Mouse (Mus musculus): ENCODE results near the gene Cyp4a32. TPM values are rescaled to one million over a fixed set of nuclear protein-coding genes. Genes with fewer than 3 reads are reported as not detected.
"Not testable (repeated sequence)": the region's sequence is repeated elsewhere in the genome, so short reads cannot be mapped to it uniquely, and the experiment has no call there.

Gene Cyp4a32
- total RNA-seq, 1 experiment from 2014 or later, result not detected

DNA sequence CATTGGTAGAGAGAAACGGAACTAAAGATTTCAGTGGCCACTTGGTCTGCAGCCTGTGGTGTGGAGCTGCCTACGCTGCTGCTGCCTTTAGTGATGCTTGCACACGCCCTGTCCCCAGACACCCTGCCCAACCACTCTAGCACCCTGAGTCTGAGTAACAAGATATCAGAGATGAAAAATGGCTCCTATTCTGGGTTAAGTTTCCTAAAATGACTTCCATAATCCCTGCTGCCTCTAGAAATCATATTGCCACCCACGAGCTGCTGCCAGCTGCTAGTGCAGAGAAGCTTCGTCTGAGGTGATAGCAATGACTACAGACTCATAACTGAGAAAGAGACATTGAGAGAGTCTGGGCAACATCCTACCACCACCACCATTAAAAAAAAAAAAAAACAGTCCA lies 50.1 kb downstream of the Cyp4a32 start:
- no peak for ATAC-seq (ENCODE audit: extremely low read depth, insufficient number of reproducible peaks, low FRiP score, poor library complexity, severe bottlenecking)

DNA sequence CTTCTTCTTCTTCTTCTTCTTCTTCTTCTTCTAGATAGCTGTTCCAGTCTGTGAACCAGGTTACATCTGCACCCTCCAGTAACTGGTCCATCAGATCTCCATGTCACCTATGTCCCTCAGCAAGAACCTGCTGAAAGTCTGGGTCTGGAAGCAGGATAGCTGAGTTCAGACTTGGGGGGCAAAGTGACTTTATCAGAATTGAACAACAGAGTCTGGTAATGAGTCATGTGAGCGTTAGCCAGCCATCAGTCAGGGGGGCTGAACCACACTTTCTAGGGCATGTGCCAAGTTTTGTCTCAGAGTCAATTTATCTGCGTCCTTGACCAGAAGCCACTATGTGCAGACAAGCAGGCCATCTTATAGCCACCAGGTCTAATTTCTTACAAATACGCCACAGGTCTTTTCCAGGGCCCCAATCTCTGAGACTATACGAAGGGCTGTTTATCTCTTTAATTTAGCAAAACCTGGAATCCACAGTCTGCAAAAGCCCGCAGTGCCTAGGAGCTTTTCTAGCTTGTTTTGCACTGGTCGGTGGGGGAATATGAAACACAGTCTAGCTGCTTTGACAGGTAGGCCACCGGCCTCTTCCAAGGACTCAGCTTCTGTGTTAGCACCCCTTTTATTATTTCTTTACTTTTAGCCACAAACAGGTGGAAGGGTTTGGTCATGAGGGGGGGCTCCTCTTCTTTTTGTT lies 55.2 kb downstream of the Cyp4a32 start:
- not testable (repeated sequence) for ATAC-seq (ENCODE audit: extremely low read depth, insufficient number of reproducible peaks, low FRiP score, poor library complexity, severe bottlenecking)

GRCm38 (mm10) chr4:115656535-115656922 lies 55.8 kb downstream of the Cyp4a32 start:
- not testable (repeated sequence) for ATAC-seq (ENCODE audit: extremely low read depth, insufficient number of reproducible peaks, low FRiP score, poor library complexity, severe bottlenecking)

DNA sequence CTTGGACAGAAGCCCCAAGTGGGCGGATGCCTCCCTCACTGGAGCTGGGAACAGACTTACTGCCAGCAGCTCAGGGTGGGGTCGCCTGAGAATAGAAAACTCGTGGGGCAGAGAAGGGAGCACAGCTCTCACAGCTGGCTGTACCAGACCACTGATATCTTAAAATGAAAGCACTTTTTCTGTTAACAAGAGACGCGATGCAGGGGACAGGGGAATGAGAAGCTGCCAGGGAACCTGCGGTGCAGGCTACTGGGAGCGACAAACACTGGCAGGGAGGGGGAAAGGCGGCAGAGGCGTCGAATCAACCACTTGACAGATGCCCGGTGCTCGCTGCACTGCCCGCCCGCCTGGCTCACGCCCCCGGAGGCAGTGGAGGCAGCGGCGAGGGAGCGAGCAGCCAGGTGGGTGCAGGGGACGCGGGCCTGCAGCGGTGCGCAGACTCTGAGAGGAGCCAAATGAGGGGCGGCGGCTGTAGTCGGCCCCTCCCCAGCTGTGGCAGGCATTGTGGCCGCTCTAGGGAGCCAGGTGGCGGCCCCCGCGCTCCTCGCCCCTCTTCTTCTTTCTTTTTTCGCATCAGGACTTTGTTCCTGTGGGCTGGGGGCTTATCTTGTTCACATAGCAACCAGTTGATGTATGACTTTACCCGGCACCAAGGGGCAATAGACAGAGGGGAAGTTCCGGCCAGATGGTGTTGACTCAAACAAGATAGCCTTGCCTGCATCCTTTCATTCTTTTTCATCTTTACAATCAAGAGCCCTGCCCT lies 56.5 kb downstream of the Cyp4a32 start:
- peak; percentile 33; the same call in 1 of the 2 replicates for ATAC-seq (ENCODE audit: extremely low read depth, insufficient number of reproducible peaks, low FRiP score, poor library complexity, severe bottlenecking)

DNA sequence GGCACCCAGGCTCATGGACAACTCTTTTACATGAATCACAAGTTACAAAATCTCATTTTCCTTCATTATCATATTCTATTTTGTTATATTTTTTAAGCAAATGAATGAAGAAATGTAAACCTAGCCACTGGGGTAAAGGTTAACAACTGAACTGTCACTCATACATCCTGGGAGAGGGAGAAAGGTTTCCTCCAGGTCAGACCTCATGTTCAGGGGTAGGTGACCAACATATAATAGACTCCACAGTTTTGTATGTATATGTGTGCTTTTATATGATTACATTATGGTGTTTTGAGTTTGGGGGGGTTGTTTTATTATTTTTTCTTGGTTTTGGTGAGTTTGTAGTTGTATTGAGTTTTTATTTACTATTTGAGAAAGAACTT lies 57.1 kb downstream of the Cyp4a32 start:
- no peak for ATAC-seq (ENCODE audit: extremely low read depth, insufficient number of reproducible peaks, low FRiP score, poor library complexity, severe bottlenecking)

- ATAC-seq (ENCODE audit: extremely low read depth, insufficient number of reproducible peaks, low FRiP score, poor library complexity, severe bottlenecking), result no peak
These were observed 58.4 kb downstream of the Cyp4a32 start for GRCm38 (mm10) chr4:115659190-115659589.

Other genes starting within 250 kb of the Cyp4a32 start
- not detected in 2 replicates for gene Cyp4a12b, start 189.3 kb upstream of the Cyp4a32 start, total RNA-seq (2017)
- gene Cyp4a30b, start 148.4 kb upstream of the Cyp4a32 start, total RNA-seq (2017), result not detected in 2 replicates
- gene Cyp4a14, start 104.8 kb upstream of the Cyp4a32 start, total RNA-seq (2017), result not detected in 2 replicates
- not detected in 2 replicates for gene Cyp4a10, start 82.7 kb upstream of the Cyp4a32 start, total RNA-seq (2017)
- gene Cyp4a31, start 37.3 kb upstream of the Cyp4a32 start, total RNA-seq (2017), result not detected in 2 replicates
- not detected in 2 replicates for gene Cyp4b1, start 46.8 kb downstream of the Cyp4a32 start, total RNA-seq (2017)
- gene Efcab14, start 136.8 kb downstream of the Cyp4a32 start, total RNA-seq (2017), result 49.6 and 52.4 TPM in 2 replicates
- gene Tex38, start 180.0 kb downstream of the Cyp4a32 start, total RNA-seq (2017), result 0.70 and 2.3 TPM in 2 replicates
- 9.1 and 9.6 TPM in 2 replicates for gene Atpaf1, start 183.8 kb downstream of the Cyp4a32 start, total RNA-seq (2017)
- 16.5 and 20.5 TPM in 2 replicates for gene Mob3c, start 227.1 kb downstream of the Cyp4a32 start, total RNA-seq (2017)
- gene Mknk1, start 238.2 kb downstream of the Cyp4a32 start, total RNA-seq (2017), result 210 and 228 TPM in 2 replicates

All from neutrophil, adult 5-6 weeks (primary cell).